Mouse (Mus musculus) regulatory T cell (primary cell): Measurements from ENCODE around the gene Vil1.

Source experiments
- in situ Hi-C: fragments of 300-600 bp; cut with MboI, MseI; formaldehyde crosslinking; loops from one replicate; pipeline ENCODE4 v1.15.1; 2025; ENCODE audit warnings: high pct_unique_total_duplicates

Vil1 gene

DNA sequence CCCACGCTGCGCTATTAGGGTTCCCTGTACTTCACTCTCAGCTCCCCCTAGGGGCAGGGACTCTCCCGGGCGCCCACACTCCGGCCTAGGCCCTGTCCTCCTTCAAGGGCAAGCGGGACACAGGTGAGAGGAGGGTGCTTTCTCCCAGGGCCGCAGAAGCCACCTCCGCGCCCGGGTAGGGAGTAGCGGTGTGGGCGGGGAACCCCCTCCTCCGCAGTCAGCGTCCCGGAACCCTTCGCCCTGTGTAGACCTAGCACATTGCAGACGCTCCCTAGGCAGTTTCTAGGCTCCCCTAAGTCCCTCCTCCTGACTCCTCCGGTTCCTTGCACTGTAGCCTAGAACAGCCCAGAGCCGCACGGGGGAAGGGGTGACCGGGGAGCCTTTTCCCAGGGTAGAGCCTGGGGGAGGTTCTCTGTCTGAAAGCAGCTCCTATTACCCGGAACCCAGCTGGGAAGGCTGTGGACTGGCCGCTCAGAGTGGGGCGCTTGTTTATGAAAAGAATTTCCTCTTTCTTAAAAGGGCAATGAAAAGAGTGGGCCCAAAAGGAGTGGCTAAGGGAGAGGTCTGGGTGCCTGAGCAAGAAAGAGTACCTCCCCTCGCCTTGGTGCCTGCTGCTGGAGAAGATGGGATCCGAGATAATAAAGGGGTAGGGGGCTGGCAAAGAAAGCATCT, 22.3 kb upstream of the Vil1 start:
- in situ Hi-C loops, result loop anchor here (25.0 kb wide), 2 partner anchors 450 to 750 kb away; partner anchors contain the start of genes Cnppd1, Nhej1, Retreg2 and Slc23a3

DNA sequence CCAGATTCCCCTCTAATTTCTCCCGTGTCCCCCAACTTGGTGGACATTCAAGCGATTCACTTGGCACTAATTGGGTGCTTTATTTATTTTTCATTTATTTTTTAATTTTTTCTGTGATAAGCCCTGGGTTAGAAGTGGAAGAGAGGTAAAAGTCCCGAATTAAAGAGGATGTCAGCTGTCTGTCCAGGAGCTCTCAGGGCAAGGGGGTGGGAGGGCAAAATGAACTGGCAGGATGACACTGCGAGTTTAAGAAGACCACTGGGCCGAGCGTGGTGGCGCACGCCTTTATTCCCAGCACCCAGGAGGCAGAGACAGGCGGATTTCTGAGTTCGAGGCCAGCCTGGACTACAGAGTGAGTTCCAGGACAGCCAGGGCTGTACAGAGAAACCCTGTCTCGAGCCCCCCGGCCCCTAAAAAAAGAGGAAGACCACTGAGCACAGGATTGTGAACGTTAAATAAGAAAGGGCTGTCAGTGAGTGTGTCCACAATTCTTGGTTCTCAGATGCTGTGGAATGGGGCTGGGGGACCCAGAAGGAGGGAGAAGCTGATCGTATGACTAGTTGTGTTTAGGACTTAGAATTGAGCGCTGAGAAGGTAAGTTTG, 21.7 kb upstream of the Vil1 start:
- in situ Hi-C loops, result loop anchor here (25.0 kb wide), 2 partner anchors 450 to 750 kb away; partner anchors contain the start of genes Cnppd1, Nhej1, Retreg2 and Slc23a3

DNA sequence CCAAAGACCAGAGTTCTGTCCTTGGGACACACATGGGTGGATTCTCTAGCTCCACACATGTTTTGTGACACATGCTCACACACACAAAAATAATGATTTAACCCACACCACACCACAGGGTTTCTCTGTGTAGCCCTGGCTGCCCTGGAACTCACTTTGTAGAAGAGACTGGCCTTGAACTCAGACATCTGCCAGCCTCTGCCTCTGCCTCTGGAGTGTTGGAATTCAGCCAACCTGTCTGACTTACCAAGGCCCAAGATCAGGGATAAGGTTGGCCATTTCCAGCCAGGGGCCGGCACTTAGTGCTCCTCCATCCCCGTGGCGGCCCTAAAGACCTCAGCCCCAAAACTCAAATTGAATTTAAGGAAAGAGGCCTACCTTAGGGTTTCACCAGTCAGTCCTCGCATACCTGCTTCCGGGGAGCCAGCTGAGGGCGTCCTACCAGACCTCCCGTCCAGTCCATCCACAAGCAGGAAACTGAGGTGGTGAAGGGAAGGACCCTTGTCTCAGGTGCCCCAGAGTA, 20.7 kb upstream of the Vil1 start:
- in situ Hi-C loops, result loop anchor here (25.0 kb wide), 2 partner anchors 451 to 749 kb away; partner anchors contain the start of genes Cnppd1, Nhej1, Retreg2 and Slc23a3

DNA sequence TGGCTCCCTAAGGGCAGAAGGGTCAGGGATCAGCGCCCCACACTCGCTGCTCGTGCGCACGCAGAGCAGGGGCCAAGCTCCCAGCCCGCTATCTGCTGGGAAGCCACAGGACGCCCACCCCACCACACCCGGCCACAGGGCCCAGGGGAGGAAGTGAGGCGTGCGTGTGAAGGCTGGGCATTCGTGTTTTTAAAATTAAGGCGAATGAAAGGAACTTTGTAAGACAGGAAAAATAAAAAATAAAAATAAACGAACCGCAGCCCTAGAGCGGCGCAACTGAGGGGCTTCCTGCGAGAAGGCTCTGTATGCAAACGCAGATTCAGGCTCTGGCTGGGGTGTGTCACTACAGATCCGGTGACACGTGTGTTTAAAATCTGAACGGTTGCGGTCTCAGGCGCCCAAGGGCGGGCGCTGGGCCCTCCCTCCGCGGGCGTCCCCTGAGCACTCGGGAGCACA, 19.3 kb upstream of the Vil1 start:
- in situ Hi-C loops, result loop anchor here (25.0 kb wide), 2 partner anchors 453 to 747 kb away; partner anchors contain the start of genes Cnppd1, Nhej1, Retreg2 and Slc23a3

DNA sequence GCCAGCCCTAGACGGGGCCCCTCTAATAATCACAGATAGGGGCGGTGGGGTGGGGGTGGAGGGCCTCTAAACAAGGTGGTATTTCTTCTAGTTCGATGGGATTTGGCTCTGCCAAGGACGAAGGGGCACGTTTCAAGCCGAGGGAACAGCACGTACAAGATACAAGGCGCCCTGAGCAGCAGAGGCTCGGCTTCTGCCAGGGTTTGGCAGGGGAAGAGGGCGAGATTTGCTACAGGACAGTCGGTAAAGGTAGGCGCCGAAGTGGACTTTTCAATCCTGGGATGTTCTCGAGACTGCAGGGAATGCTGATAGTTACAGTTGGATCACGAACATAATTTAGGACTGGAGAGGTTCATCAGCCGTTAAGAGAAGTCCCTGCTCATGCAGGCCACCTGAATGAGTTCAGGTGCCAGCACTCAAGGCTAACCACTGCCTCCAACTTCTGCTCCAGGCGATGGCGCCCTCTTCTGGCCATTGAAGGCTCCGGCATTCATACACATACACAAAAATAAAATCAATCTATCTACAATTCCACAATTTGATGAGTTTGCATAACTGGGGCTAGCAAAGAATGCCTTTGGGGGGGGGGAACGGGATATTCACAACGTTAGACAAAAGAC, 18.8 kb upstream of the Vil1 start:
- in situ Hi-C loops, result loop anchor here (25.0 kb wide), 2 partner anchors 453 to 747 kb away; partner anchors contain the start of genes Cnppd1, Nhej1, Retreg2 and Slc23a3

DNA sequence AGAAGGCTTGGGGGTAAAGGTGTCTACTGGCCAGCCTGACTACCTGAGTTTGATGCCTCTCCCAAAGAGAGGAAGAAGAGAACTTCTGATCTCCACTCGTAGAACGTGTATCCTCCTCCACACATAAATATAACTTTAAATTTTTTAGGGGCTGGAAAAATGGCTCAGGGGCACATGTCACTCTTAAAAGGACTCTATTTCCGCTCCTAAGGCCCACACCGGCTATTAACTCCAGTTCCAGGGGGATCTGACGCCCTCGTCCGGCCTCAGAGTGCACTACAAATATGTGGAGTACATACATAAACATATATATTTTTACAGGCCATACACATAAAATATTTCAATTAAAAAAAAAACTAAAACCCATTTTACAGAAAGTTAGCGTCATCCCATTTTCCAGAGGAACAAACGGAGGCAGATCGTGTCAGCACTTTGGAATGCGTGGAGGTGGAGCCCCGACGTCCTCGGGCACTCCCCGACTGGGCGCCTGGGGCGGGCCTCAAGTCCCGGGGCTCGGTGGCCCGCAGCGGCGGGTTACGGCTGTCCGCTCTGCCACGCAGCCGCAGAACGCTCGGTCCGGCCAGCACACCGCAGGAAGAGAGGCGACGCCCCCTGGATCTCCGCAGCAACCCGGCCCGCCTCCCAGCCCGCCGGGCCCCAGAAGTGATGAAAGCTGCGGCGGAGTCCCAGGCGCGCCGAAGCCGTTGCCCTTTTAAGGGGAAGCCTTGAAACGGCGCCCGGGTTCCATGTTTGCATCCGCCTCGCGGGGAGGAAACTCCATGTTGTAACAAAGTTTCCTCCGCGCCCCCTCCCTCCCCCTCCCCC, 18.0 kb upstream of the Vil1 start, which contains the start of gene Ctdsp1:
Ctdsp1 (plus strand) TSS at position 586 of the 825 bp plus-strand sequence.
- in situ Hi-C loops, result loop anchor here (25.0 kb wide), 2 partner anchors 454 to 746 kb away; partner anchors contain the start of genes Cnppd1, Nhej1, Retreg2 and Slc23a3

DNA sequence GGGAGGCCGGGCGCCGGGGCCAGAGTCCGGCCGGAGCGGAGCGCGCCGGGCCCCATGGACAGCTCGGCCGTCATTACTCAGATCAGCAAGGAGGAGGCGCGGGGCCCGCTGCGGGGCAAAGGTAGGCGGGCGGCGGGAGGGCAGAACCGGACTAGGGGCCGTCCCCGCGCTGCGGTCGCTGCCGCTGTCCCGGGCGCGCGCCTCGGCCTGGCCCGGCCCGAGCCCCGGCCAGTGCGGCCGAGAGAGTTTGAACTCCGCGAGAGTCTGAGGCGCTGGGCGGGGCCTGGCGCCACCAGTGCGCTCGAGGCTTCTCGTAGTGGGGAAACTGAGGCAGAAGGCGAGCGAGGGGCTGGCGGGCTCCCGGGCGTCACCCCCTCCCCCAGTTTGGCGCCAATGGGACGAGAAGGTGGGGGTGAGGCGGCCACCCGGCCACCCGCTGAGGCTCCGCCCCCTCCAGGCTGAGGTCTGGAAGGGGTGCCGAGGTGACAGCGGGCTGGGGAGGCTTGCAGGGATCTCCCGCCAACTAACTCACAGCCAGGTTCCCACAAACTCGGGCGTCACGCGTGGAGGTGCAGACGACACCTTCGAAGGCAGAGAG, 17.2 kb upstream of the Vil1 start:
- in situ Hi-C loops, result loop anchor here (25.0 kb wide), 2 partner anchors 455 to 745 kb away; partner anchors contain the start of genes Cnppd1, Nhej1, Retreg2 and Slc23a3

DNA sequence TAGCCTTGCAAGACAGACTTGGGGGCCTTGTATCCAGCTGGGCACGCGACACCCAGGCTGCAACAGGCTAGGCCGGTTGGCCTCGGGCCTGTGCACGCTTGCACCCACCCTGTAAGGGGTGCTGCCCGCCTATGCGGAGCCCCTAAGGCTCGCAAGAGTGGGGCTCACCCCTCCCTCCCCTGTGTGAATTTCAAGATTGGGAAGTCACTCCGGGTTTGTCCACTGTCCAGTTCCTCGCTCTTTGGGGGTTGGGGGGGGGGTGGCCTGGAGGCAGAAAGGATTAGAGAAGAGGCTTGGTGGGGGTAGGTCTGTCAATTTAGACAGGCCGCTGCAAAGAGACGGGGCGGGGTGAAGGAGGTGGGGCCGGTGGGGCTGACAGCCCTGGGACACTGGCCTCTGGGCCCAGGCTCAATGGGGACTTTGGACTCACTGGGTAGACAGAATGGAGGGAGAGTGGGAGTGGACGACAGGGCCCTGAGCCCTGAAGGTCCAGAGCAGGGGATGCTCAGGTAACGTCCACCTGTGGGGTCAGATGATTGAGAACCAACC, 16.7 kb upstream of the Vil1 start:
- in situ Hi-C loops, result loop anchor here (25.0 kb wide), 2 partner anchors 455 to 745 kb away; partner anchors contain the start of genes Cnppd1, Nhej1, Retreg2 and Slc23a3

DNA sequence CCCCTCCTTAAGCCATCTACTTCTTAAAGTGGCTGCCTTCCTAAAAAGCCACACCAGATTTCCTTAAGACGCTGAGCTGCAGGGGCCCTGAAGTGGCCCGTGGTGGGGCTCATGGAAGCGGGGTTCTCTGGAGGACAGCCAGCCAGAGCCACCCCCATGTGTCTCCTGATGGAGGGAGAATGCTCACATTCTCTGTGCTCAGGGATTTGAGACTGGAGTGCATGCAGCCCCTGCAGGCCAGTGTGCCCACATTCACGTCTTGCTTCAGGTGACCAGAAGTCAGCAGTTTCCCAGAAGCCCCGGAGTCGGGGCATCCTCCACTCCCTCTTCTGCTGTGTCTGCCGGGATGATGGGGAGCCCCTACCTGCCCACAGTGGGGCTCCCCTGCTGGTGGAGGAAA, 16.2 kb upstream of the Vil1 start:
- in situ Hi-C loops, result loop anchor here (25.0 kb wide), 2 partner anchors 456 to 744 kb away; partner anchors contain the start of genes Cnppd1, Nhej1, Retreg2 and Slc23a3

DNA sequence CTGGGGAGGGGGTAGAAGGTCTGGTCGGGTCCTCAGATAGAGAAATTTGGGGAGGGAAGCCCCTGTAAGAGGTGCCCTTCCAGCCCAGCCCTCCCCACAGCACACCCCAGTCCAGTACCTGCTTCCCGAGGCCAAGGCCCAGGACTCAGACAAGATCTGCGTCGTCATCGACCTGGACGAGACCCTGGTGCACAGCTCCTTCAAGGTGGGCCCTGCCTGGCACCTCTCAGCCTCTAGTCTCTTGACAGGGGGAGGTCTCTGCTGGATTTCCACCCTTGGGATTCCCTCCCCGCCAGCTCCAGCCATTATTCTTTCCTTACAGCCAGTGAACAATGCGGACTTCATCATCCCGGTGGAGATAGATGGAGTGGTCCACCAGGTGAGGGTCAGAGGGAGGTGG, 15.5 kb upstream of the Vil1 start:
- in situ Hi-C loops, result loop anchor here (25.0 kb wide), 2 partner anchors 456 to 744 kb away; partner anchors contain the start of genes Cnppd1, Nhej1, Retreg2 and Slc23a3

DNA sequence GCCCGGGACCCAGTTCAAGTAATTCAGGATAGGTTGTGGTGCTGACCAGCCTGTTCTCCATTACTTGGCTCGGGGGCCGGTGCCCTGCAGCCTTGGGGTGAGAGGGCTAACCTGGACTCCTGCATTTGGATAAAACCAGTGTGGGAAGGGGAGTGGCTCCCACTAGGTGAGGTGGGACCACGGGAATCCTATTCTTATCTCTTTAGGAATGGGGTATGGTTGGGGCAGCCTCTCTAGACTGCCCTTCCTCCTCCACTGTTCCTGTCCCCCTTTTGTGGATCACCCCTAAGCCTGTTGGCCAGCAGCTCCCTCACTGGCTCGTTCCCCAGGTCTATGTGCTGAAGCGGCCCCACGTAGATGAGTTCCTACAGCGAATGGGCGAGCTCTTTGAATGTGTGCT, 14.9 kb upstream of the Vil1 start:
- in situ Hi-C loops, result loop anchor here (25.0 kb wide), 2 partner anchors 457 to 743 kb away; partner anchors contain the start of genes Cnppd1, Nhej1, Retreg2 and Slc23a3

DNA sequence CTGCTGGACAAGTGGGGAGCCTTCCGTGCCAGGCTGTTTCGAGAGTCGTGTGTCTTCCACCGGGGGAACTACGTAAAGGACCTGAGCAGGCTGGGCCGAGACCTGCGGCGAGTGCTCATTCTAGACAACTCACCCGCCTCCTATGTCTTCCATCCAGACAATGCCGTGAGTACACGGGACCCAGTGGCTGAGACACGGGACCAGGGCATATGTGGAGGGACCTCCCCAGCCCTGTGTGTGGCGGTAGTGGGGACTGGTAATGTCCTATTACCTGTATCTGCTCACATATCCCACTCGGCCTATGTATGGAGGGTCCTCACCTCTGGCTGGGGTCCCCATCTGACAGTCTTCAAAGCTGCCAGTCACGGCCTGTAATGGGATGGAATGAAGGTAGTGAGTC, 14.3 kb upstream of the Vil1 start:
- in situ Hi-C loops, result loop anchor here (25.0 kb wide), 2 partner anchors 458 to 742 kb away; partner anchors contain the start of genes Cnppd1, Nhej1, Retreg2 and Slc23a3

DNA sequence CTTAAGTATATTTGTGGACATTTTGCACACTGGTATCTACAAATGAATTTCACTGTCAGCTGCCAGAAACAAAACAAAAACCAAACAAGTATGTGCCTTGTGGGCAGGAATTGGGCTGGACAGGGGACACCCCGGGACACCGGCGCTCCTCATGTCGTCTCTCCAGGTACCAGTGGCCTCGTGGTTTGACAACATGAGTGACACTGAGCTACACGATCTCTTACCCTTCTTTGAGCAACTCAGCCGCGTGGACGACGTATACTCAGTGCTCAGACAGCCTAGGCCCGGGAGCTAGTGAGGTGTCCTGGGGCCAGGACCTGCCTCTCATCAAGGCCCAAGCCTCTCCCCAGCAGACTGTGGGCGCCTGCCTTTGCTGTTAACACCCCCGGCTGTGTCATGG, 13.9 kb upstream of the Vil1 start:
- in situ Hi-C loops, result loop anchor here (25.0 kb wide), 2 partner anchors 458 to 742 kb away; partner anchors contain the start of genes Cnppd1, Nhej1, Retreg2 and Slc23a3

DNA sequence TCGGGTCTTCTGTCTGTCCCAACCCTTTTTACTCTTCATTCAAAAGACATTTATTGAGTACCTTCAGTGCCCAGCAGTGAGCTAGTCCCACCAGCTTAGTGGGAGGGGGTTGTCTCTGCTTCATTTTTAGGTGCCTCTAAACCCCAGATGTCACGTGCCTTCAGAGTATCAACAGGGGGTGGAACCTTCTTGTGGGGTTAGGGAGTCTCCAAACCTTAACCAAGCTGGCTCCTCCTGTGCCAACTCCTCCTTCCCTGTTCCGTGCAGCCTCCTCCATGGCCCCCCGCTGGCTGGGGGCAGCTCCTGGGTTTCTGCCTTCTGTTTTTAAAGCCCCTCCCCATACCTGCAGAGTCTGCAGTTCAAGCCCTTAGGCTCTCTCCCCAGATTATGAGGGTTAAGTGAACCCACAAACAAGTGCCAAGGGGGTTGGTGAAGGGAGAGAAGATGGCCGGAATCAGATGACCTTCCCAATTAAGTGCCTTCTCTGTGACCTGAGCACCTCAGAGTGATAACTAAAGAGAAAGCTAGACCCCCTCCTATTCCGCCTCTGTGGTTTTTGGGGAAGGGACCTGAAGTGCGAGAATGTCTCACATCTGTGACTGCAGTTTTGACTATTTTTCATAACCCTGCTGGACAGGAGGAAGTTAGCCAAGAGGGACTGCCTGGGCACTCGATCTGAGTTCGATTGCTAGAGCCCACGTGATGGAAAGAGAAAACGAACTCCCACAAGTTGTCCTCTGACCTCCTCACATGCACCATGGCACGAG, 12.5 kb upstream of the Vil1 start:
- in situ Hi-C loops, result loop anchor here (25.0 kb wide), 2 partner anchors 459 to 741 kb away; partner anchors contain the start of genes Cnppd1, Nhej1, Retreg2 and Slc23a3

DNA sequence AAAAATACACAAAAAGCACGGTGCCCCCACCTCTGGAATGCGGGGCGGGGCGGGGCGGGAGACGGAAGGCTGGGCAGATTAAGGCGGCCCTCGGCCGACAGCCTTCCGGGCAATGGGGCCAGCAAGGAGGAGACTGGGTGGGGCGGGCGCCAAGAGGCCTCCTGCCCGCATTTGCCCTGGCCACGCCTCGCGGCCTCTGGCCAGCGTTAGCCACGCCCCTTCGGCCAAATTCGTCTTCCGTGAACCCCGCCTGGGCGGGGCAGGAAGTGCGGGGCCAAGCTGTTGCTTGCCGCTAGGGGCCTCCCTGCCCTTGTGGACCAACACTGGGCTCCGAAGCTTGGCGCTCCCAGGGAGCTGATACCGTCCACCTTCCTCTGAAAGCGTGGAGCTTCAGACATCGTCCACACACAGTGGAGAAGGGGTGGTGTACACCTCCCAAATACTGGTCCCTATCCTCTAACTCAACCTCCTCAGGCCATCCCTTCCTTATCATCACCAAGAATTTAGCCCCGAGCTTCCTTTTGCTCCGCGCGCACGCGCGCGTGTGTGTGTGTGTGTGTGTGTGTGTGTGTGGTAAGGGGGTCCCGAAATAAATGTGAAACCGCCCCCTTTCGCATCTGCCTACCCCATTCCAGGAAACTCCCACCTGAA, 11.8 kb upstream of the Vil1 start:
- in situ Hi-C loops, result loop anchor here (25.0 kb wide), 2 partner anchors 460 to 740 kb away; partner anchors contain the start of genes Cnppd1, Nhej1, Retreg2 and Slc23a3

DNA sequence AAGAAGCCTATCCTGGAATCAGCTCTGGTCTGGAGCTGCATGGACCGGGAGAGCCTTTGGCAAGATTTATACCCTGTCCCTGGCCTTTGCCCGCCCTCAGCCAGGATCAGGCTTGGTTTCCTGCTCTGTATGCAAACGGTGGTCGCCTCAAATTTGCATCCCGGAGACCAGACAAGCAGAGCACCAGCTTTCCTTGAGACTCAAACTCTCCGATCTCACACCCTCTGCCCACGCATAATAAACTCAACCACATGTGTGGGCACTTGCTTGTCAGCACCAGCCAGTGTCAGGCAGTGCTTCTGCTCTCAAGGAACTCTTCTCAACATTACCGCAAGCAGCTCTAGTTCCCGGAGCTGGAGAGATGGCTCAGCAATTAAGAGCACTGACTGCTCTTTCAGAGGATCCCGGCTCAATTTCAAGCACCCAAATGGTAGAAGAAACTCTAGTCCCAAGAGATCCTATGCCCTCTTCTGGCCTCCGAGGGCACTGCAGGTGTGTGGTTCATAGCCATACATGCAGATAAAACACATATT, 11.2 kb upstream of the Vil1 start:
- in situ Hi-C loops, result loop anchor here (25.0 kb wide), 2 partner anchors 461 to 739 kb away; partner anchors contain the start of genes Cnppd1, Nhej1, Retreg2 and Slc23a3

DNA sequence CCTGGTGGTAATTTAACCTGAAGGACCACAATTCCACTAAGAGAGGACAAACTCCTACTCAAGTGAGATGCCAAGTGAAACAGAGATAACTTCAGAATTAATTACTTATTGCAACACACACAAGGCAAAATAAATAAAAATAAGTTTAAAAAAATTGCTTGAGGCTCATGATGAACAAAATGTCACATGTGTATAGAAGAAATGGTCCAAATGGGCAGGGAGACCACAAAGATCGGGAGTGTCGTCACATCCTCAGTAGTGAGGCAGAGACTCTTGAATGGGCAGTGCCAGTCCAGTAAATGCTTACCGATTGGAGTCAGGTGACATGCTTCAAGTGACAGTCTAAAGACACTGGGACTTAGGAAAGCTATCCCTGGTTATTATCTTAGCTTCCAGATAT, 8.6 kb upstream of the Vil1 start:
- in situ Hi-C loops, result no loop called here
